Mouse (Mus musculus) right cerebral cortex, postnatal 36 days (tissue): Measurements from ENCODE around the gene Mt3.
"Not testable (repeated sequence)": the region's sequence is repeated elsewhere in the genome, so short reads cannot be mapped to it uniquely, and the experiment has no call there.

Source experiments
- DNase-seq, 2 experiments: peaks; one replicate each; pipeline ENCODE4 v3.0.0; 2022; ENCODE audit warnings: low spot score in 2 of 2, mixed read lengths in 1 of 2

The Mt3 gene

DNA sequence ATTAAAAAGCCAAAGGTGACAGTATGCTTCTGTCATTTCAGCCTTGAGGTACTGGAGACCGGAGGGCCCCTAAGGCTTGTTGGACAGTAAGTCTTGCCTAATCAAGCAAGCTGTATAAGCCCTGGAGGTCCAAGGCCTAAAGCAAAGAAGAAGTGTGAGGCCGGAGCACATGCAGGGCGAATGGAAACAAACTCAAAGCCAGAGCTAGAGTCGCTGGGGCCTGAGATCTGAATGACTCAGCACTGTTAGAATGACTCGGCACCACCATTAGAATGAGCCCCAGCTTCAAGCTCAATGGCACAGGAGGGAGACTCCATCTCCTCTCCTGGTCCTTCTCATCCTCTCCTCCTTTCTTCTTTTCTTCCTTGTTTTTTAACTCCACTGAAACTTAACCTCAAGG lies 1.5 kb upstream of the Mt3 start:
- no peak for DNase-seq

DNA sequence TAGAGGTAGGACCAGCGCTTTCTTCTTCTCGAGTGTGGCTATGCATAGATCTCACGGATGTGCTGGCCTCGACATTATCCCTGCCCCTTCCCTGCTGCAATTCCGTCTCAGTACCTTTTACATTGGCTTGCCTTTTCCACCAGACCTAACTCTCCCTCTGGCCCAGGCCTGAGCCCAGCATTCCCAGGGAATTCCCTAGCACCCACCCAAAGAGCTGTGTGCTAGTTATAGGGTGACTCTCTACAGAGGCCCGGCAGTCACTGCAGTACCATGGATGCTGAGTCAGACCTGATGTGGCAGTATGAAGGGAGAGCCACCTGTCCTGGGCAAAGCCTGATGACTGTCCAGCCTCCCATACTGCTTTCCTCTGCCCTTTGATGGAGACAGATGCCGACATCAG lies 1.0 kb downstream of the Mt3 start:
- peak; percentile 24 to 30 for DNase-seq

DNA sequence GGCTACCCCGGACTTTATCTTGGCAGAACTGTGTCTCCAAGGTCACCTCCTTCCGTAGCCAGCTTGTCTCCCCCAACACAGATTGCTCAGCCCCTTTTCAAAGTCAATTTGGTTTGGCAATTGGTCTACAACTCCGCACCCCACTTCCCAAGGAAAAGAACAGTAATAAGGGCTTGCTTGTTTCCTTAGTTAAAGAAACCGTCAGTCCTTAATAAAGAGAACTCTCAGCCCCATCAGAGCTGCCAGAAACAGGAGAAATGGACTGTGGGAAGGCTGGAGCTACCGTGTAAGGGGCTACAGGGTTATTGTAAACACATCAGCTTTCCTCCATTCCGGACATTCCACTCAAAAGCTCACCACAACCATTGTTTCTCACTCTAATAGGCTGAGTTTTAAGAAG lies 2.1 kb downstream of the Mt3 start:
- no peak for DNase-seq

DNA sequence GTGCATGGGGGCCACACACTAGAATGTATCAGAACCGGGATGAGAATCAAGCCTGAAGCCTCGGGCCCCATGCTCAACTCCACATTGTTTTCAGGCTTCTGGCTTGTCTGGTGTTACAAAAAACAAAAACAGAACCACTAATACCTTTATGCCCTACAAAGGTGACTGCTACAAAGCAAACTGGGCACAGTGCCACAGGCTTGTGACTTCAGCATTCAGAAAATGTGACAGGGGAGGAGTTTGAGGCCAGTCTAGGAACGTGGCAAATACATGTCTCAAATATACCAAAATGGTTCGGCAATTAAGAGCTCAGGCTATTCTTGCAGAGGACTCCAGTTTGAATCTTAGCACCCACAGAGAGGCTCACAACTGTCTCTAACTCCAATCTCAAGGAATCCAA lies 3.7 kb downstream of the Mt3 start:
- no peak for DNase-seq

DNA sequence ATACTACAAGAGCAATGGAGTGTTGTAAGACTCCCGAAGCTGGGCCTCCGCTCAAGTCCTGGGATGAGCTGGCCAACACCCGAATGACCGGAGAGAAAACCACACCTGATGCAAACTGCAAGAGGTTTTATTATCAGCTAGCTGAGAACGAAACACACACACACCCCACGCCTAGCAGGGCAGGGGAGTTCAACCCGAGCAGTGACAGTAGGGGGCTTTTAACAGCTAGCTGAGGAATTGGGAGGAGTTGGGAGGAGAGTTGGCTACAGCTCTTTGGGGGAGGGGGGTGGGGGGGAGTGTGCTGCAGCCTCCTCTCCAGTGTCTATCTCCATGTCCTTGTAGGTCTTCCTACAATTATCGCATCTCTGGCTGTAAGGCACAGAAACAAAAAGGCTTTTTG lies 13.4 kb downstream of the Mt3 start:
- DNase-seq = not testable (repeated sequence)

DNA sequence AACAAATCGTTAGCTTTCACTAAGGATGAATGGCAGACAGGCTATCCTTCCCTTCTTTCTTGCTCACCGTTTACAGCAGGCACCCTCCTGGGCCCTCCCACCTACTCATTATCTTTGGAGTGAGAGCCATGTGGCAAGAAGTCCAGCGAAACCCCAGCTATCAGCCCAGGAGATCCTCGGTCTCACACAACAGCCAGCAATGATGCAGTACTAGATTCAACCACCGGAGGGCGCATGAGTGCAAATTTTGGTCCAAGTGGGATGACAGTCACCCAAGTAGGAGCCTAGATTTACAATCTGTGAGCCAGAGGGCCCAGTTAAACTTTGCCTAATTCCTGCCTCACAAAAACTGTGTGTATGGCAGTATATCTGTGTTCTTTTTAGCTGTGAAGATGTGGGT lies 14.8 kb downstream of the Mt3 start:
- DNase-seq = peak; percentile 87

DNA sequence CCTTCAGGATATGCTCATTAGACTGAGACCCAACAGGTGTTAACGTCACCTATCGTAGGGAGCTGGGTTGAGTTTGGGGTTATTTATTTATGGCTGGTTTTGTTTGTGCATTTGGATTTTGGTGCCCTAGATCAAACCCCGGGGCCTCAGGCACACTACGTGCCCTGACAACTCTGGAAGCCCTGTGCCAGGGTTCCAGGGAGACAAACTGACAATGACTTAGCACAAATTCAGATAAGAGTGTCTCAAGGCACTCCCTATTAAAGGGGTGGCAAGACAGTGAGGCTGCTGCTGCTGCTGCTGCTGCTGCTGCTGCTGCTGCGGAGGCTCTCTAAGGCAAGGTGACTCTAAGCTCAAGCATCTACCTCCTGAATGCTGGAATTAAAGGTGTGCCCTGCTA lies 17.1 kb downstream of the Mt3 start:
- DNase-seq = no peak

DNA sequence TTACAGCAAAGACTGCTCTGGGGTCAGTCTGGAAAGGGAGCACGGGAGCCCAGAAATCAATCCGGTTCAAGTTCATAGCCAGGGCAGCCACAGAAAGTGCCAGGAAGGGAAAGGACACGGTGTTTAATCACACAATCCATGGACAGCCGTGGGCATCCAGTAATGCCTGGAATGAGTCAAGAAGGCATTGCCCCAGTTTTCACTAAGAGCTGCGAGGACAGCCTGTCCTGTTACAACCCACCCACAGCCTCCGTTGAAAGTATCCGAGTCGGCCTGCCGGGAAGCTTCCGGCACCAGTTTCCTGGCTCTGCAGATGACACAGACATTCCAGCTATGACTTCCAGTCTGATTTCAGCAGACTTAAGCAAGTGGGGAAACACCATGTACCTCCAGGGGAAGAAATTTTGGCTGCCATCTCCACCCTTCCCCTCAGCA lies 18.9 kb downstream of the Mt3 start:
- peak in 1 of 2 experiments; percentile 67 for DNase-seq

DNA sequence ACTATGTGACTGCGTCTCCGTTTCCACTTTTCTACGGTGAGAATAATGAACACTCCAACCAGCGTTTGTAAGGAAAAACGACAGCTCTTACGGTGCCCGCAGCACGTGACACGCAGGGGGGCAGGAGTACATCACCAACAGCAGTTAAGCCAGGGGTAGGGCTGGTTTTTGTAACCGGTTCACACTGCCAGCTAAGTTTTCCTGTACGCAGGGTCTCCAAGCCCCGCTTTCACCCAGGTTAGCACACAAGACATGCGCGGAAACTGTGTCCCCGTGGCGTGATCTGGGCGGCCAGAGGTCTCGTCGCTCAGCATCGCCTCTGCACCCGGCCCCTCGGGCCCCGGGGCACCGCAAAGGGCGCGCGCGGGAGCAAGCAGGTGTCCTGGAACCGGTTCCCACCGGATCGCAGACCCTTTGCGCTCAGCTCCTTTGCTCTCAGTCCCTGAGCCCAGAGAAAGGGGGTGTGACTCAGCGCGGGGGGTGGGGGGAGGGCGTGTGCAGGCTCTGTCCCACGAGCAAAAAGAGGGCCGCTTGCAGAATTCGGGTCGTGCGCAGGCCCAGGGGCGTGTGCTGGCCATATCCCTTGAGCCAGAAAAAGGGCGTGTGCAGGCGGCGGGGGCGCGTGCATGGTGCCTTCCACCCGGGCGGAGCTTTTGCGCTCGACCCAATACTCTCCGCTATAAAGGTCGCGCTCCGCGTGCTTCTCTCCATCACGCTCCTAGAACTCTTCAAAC lies 19.8 kb downstream of the Mt3 start, which contains the start of gene Mt2:
Gene Mt2 (plus strand): TSS at position 590 of the 734 bp plus-strand sequence.
- peak; percentile 59 to 73 for DNase-seq

DNA sequence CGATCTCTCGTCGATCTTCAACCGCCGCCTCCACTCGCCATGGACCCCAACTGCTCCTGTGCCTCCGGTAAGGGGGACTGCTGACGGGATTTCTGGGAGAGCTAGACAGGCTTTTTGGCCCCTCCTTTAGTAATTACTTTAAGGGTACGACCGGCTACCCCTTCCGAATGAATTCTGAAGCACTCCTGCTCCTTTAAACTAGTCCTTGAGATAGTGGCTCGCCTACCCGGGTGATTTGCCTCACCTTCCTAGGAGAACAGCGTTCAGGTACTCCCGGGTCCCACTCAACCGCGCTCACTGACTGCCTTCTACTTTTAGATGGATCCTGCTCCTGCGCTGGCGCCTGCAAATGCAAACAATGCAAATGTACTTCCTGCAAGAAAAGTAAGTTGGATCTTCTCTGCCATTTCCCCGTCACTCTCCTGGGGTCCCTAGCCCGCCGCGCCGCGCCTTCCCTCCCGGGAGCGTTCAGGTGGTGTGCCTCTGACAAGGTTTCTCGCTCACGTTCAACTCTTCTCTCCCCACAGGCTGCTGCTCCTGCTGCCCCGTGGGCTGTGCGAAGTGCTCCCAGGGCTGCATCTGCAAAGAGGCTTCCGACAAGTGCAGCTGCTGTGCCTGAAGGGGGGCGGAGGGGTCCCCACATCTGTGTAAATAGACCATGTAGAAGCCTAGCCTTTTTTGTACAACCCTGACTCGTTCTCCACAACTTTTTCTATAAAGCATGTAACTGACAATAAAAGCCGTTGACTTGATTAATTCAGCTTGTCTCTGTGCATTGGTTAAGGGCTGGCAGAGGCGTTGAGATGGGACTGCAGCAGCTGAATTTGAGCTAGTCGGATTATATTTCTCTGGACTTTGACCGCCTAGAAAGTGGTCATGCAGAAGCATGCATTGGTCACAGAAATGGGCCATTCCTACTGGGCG lies 20.7 kb downstream of the Mt3 start:
- no peak for DNase-seq

DNA sequence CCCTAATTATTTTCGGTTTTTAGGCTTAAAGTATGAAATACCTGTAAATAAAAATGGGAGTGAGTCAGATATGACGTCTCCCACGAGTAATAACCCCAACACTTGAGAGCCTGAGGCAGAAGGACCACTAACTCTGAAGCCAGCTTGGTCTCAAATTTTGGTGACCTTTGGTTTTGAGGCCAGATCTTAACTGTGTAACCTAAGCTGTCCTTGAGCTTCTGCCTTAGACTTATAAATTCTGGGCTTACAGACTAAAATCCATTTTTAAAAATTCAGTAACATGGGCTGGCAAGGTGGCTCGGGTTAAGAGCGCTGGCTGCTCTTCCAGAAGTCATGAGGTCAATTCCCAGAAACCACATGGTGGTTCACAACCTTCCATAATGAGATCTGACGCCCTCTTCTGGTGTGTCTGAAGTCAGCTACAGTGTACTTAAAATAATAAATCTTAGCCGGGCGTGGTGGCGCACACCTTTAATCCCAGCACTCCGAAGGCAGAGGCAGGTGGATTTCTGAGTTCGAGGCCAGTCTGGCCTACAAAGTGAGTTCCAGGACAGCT lies 21.5 kb downstream of the Mt3 start:
- no peak for DNase-seq

DNA sequence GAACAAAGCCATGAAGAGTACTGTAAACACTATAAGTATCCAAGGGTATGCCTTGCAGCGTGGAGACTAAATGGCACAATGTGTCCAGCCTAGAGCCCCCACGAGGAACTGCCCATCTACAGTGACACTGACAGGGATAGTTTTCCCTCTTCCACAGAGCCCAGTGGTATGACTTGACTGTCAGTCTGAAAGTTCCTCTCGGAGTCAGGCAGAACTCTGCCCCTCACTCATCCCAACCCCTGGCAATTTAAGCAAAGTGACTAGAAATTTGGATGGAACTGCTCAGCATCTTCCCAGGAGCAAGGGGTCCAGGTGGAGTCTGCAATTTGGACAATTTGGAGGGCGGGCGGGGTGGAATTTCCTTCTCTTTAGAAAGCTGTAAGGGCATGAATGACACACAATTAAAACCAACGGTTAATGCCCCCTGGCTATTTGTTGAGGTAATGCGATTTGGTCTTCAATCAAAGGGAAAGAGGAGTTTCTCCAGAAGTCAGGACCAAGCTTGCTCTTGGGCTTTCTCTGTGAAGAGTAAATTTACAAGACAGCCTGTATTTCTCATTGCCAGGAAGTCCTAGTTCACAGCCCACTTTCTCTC lies 22.3 kb downstream of the Mt3 start:
- DNase-seq = no peak

DNA sequence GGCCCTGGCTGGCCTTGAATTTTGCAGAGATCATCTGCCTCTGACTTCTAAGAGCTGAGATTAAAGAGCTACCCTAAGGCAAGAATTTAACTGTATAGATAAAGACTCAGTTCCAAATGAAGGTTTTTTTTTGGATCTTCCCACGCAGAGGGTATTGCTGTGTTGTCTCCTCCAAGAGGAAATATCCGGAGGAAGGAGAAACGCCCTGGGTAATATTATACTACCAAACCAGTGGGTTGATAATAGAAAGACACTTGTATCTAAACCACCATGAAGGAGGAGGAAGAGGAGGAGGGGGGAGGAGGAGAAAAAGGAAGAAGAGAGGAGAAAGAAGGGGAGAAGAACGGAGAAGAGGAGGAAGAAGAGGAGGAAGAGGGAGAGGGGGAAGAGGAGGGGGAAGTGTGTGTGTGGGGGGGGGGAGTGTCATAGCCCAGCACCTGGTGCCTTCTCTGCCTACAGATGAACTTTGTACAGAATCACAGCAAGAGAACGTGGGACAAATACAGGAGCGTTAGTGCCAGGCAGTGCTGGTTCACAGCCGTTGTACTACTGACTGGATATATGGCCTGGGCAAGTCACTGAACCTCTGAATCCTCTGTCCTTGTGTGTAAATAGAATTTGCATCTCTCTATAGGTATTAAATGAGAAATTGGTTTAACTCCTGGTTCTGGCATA lies 25.4 kb downstream of the Mt3 start:
- no peak for DNase-seq

DNA sequence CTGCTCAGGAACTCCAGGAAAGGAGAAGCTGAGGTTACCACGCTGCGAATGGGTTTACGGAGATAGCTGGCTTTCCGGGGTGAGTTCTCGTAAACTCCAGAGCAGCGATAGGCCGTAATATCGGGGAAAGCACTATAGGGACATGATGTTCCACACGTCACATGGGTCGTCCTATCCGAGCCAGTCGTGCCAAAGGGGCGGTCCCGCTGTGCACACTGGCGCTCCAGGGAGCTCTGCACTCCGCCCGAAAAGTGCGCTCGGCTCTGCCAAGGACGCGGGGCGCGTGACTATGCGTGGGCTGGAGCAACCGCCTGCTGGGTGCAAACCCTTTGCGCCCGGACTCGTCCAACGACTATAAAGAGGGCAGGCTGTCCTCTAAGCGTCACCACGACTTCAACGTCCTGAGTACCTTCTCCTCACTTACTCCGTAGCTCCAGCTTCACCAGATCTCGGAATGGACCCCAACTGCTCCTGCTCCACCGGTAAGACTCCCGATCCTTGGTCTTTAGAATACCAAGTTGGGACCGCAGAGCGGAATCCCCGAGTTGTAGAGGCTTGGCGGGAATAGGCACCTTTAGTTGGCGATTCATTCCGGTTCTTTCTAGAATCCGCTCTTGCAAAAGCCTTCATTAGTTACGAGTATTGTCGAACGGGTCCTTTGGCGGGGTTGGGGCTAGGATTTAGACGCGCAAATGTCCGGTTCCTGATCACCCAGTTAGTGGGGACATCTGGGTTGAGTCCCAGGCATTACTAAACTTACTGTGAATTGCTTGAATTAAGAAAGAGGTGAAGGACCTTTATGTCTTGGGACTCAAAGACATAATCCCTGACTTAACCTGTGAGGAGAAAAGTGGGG lies 26.7 kb downstream of the Mt3 start, which contains the start of gene Mt1:
Gene Mt1 (plus strand): TSS at position 226 of the 856 bp plus-strand sequence.
- peak; percentile 88 to 90 for DNase-seq

DNA sequence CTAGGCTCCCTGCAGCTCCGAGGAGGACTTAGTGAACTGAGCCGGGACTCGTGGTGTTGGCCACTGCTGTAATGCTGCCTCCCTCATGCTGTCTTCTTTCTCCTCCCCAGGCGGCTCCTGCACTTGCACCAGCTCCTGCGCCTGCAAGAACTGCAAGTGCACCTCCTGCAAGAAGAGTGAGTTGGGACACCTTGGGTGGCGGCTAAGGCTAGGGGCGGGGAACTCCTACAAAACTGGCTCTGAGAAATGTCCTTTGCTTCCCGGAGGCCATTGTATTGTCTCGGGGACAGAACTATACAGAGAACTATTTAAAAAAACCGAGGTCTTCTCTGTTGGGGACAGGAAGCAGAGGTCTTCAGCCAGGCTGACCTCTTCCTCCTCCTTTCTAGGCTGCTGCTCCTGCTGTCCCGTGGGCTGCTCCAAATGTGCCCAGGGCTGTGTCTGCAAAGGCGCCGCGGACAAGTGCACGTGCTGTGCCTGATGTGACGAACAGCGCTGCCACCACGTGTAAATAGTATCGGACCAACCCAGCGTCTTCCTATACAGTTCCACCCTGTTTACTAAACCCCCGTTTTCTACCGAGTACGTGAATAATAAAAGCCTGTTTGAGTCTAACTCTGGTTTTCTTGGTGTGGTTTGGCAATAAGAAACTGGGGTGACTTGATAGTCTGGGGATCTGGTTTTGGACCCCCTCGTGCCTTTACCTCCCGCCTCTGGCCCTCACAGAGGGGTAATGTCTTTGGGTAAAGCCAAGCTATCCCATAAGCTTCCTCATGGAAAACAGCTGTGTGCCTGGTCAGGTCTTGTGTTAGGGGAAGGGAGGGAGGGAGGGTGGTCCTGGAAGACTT lies 27.5 kb downstream of the Mt3 start:
- no peak for DNase-seq

DNA sequence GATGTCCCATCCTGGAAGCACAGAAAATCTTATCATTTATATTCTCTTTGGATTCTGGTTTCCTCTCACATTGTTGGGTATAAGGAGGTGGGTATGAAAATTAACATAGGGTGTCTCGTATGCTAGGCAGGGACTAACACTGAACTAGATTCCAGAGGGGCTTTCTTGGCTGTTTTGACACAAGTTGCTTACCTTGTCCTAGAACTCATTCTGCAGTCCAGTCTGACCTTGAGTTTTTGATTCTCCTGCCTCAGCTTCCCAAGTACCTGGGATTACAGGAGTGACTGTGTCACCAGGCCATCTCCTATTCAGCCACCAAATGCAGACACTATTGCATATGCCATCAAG lies 28.1 kb downstream of the Mt3 start:
- no peak for DNase-seq

DNA sequence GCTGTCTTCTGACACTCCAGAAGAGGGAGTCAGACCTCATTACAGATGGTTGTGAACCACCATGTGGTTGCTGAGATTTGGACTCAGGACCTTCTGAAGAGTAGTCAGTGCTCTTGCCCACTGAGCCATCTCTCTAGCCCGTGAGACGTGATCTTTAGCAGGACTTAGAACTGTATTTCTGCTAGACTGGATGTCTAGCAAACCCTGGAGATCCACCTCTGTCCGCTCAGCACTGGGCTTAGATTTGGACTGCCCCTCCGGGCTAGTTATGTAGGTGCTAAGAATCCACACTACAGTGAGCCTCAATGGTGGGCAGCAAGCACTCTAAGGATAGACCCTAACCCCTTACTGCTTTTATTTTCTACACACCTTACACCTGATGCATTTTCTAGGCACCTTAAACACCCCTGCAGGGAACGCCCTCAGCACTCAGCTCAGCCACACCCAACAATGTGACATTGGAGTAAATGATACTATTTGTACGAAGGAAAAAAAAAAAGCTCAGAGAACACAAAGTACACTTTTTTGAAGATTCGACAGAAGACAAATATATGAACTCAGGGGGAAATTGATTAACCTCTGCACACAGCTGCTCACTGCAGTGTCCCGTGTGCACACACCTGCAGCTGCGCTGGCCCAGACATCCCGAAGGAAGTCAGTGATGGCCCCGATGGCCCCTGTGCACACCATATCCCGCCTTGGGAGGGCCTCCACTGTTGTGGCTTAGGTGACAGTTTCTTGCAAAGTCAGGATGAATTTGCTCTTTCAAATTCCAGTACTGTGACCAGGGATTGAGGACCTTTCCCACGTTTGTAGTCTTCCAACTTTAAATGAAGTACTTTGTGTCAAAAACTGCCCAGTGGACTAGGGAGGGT lies 29.9 kb downstream of the Mt3 start:
- no peak for DNase-seq

DNA sequence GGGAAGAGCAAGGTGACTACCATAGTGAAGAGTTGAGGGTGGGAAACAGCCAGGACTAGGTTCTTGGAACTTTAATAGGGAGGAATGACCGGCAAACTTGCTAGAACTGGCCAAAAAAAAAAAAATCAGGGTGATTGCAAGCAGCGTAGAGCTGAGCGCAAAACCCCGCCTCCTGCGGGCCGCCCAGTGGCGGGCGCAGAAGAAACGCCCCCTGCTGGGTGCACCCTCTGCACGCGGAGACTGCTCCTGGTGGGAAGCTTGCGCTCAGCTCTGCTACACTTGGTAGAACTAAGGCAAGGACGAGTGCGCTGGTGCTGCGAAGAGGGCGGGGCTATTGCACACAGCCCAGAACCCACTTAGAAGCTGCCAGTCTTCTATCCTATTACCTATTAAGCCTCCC lies 30.7 kb downstream of the Mt3 start:
- peak in 1 of 2 experiments; percentile 54 for DNase-seq
